Mouse (Mus musculus) spleen, adult 12 weeks (tissue): ENCODE measurements around the gene Atg9a.

ENCODE experiments used
- DNase-seq: peaks from one replicate; pipeline ENCODE4 v3.0.0; 2022; ENCODE audit warnings: low spot score

The Atg9a gene

GRCm38 (mm10) chr1:75215785-75216184, 23.8 kb upstream of the Atg9a start:
- DNase-seq = no peak

- no peak for DNase-seq
These were observed 22.9 kb upstream of the Atg9a start for GRCm38 (mm10) chr1:75214886-75215285.

- no peak for DNase-seq
These were observed 22.4 kb upstream of the Atg9a start for GRCm38 (mm10) chr1:75214442-75214841.

GRCm38 (mm10) chr1:75213096-75213495, 21.1 kb upstream of the Atg9a start:
- DNase-seq = no peak

- DNase-seq = no peak
These were observed 20.5 kb upstream of the Atg9a start for GRCm38 (mm10) chr1:75212542-75212941.

GRCm38 (mm10) chr1:75211141-75211708, 19.2 kb upstream of the Atg9a start:
- no peak for DNase-seq

- peak; percentile 94 for DNase-seq
These were observed 18.4 kb upstream of the Atg9a start, which contains the start of the genes Glb1l and Stk16 for GRCm38 (mm10) chr1:75210136-75211087. Gene Glb1l (minus strand): TSS chr1:75210813. Gene Stk16 (plus strand): TSS chr1:75210838.

GRCm38 (mm10) chr1:75208967-75209678, 17.1 kb upstream of the Atg9a start:
- DNase-seq = no peak

GRCm38 (mm10) chr1:75201236-75201635, 9.2 kb upstream of the Atg9a start:
- no peak for DNase-seq

GRCm38 (mm10) chr1:75192452-75192851, 456 bp upstream of the Atg9a start:
- DNase-seq = peak; percentile 34

GRCm38 (mm10) chr1:75191258-75191621, 756 bp downstream of the Atg9a start:
- no peak for DNase-seq

GRCm38 (mm10) chr1:75190577-75190976, 1.4 kb downstream of the Atg9a start:
- DNase-seq = no peak

- no peak for DNase-seq
These were observed 4.0 kb downstream of the Atg9a start for GRCm38 (mm10) chr1:75187914-75188483.

GRCm38 (mm10) chr1:75187126-75187525, 4.9 kb downstream of the Atg9a start:
- no peak for DNase-seq

- no peak for DNase-seq
These were observed 6.5 kb downstream of the Atg9a start for GRCm38 (mm10) chr1:75185495-75185894.

GRCm38 (mm10) chr1:75182160-75182559, 9.8 kb downstream of the Atg9a start:
- no peak for DNase-seq

- no peak for DNase-seq
These were observed 10.6 kb downstream of the Atg9a start for GRCm38 (mm10) chr1:75181377-75181870.

- no peak for DNase-seq
These were observed 11.3 kb downstream of the Atg9a start for GRCm38 (mm10) chr1:75180741-75181140.

- peak; percentile 82 for DNase-seq
These were observed 11.8 kb downstream of the Atg9a start, which contains the start of gene Abcb6 for GRCm38 (mm10) chr1:75180105-75180590. Gene Abcb6 (minus strand): TSS chr1:75180392.

GRCm38 (mm10) chr1:75179334-75180104, 12.5 kb downstream of the Atg9a start:
- DNase-seq = peak; percentile 65
